In genomic region chr1:177608551-177609020, GRCm38 (mm10) we compare ENCODE assay signal across 14 mouse cellular contexts.
DNase-seq lines count a peak whose midpoint lies in the region; ATAC-seq lines count a peak whose summit lies in the region.
"Had no signal": no experiment of that assay in that cellular context is flagged by ENCODE, and none has a peak within 500 bp of the region (broad histone marks: within the 10 kb centered on the region; RNA-seq: fewer than 3 reads in every experiment).

No protein-coding gene starts in this region.

- H3K27ac ChIP-seq in heart, embryonic 12.5 days (ENCODE audit: poor library complexity, severe bottlenecking): no peak overlapping the region
- no peak overlapping the region for H3K27ac ChIP-seq in heart, embryonic 10.5 days
- H3K27ac ChIP-seq: kidney, postnatal 0 days had no signal

- 85% methylated on average over 18 of the region's 18 CpGs for WGBS in heart, embryonic 12.5 days
- WGBS in heart, embryonic 10.5 days: 86% methylated on average over 18 of the region's 18 CpGs

- H3K9ac ChIP-seq in heart, embryonic 12.5 days: no peak overlapping the region

- H3K4me1 ChIP-seq in heart, embryonic 12.5 days (replicated peaks): peaks cover 16% of the 10 kb centered on the region
- H3K4me1 ChIP-seq in heart, embryonic 10.5 days: peaks cover 20% of the 10 kb centered on the region

- no peaks in the 10 kb centered on the region for H3K27me3 ChIP-seq in heart, embryonic 12.5 days (replicated peaks)
- H3K27me3 ChIP-seq in heart, embryonic 10.5 days (ENCODE audit: insufficient read depth, poor library complexity, severe bottlenecking): no peaks in the 10 kb centered on the region

- peak; percentile 95 for DNase-seq in heart, adult 11 months
- DNase-seq in kidney, postnatal 4 days: peak; percentile 18 to 19
- DNase-seq in kidney, adult 9 months: no peak
- peak; percentile 94 to 95 for DNase-seq in cerebellum, adult 18-20 months
- DNase-seq in heart, embryonic 10.5 days (ENCODE audit: low spot score): peak; percentile 66
- no peak for DNase-seq in right cerebral cortex, postnatal 36 days (ENCODE audit: low spot score in 2 of 2)
- DNase-seq in adrenal gland, postnatal 14 days: no peak
- DNase-seq: gastrocnemius, postnatal 14 days; lung, adult 18-20 months; thymus, adult 18-20 months had no signal

- H3K9me3 ChIP-seq in heart, embryonic 12.5 days (replicated peaks): no peaks in the 10 kb centered on the region
- no peaks in the 10 kb centered on the region for H3K9me3 ChIP-seq in heart, embryonic 10.5 days

- H3K36me3 ChIP-seq in heart, embryonic 12.5 days: no peaks in the 10 kb centered on the region
- H3K36me3 ChIP-seq in heart, embryonic 10.5 days: no peaks in the 10 kb centered on the region

- H3K4me3 ChIP-seq in heart, embryonic 12.5 days: no peak overlapping the region
- no peak overlapping the region for H3K4me3 ChIP-seq in heart, embryonic 10.5 days
- H3K4me3 ChIP-seq: erythroblast, embryonic 14.5 days had no signal

- no peak overlapping the region for H3K4me2 ChIP-seq in heart, embryonic 12.5 days

- ATAC-seq in heart, embryonic 12.5 days (ENCODE audit: insufficient number of reproducible peaks, low FRiP score): no peak
- ATAC-seq: forebrain, embryonic 16.5 days had no signal

Comparison
In these comparisons a context has a peak if more than half of its experiments do, and no peak if none do; other contexts are left out.
1. DNase-seq: peak in heart, adult 11 months (single experiment), kidney, postnatal 4 days (2 of 2), cerebellum, adult 18-20 months (2 of 2) and heart, embryonic 10.5 days (single experiment); none in kidney, adult 9 months (single experiment), right cerebral cortex, postnatal 36 days (0 of 2) and adrenal gland, postnatal 14 days (single experiment).